Mouse (Mus musculus) heart, embryonic 11.5 days (tissue): ENCODE measurements around the gene Wfdc8. TPM values are rescaled to one million over a fixed set of nuclear protein-coding genes. Genes with fewer than 3 reads are reported as not detected.
"Not testable (repeated sequence)": the region's sequence is repeated elsewhere in the genome, so short reads cannot be mapped to it uniquely, and the experiment has no call there.

Experiments
- ATAC-seq: fragments of 200-750 bp; cut with Nextera tagmentation; replicated peaks from 2 replicates; pipeline ENCODE4 v1.8.0; 2017; ENCODE audit warnings: moderate library complexity; ENCODE audit not compliant: insufficient number of reproducible peaks, low FRiP score, low TSS enrichment
- H3K27ac ChIP-seq: fragments of 300-500 bp; sonication (generic); 2 replicates; pipeline ENCODE4 v1.5.1; 2014; ENCODE audit warnings: mild to moderate bottlenecking, low read depth, low read length
- H3K27me3 ChIP-seq: fragments of 300-500 bp; sonication (generic); 2 replicates; pipeline ENCODE4 v1.6.1; 2014; ENCODE audit warnings: mild to moderate bottlenecking, low read length, mixed read lengths; ENCODE audit not compliant: control insufficient read depth, insufficient read depth
- H3K36me3 ChIP-seq: fragments of 300-500 bp; sonication (generic); 2 replicates; pipeline ENCODE4 v1.6.1; 2014; ENCODE audit warnings: mild to moderate bottlenecking, low read length, moderate library complexity, mixed read lengths; ENCODE audit not compliant: control insufficient read depth, insufficient read depth
- H3K4me1 ChIP-seq: fragments of 300-500 bp; sonication (generic); 2 replicates; pipeline ENCODE4 v1.6.1; 2014; ENCODE audit warnings: low read length; ENCODE audit not compliant: control insufficient read depth, insufficient read depth
- H3K4me2 ChIP-seq: fragments of 300-500 bp; sonication (generic); 2 replicates; pipeline ENCODE4 v1.6.1; 2014; ENCODE audit warnings: mild to moderate bottlenecking, moderate library complexity
- H3K4me3 ChIP-seq: fragments of 300-500 bp; sonication (generic); 2 replicates; pipeline ENCODE4 v1.5.1; 2014; ENCODE audit warnings: low read depth, low read length
- H3K9ac ChIP-seq: fragments of 300-500 bp; sonication (generic); 2 replicates; pipeline ENCODE4 v1.6.1; 2014; ENCODE audit warnings: mild to moderate bottlenecking, low read depth, low read length, moderate library complexity
- H3K9me3 ChIP-seq: fragments of 300-500 bp; sonication (generic); replicated peaks from 2 replicates; pipeline ENCODE4 v1.6.1; 2016; ENCODE audit warnings: low read length; ENCODE audit not compliant: control insufficient read depth
- WGBS: fragments of 180-500 bp; shearing (Covaris S2); extraction: QIAGEN DNeasy Blood & Tissue Kit; methylation state at CpG from one replicate; pipeline ENCODE4 v1.1.7; 2014; ENCODE audit not compliant: insufficient replicate concordance; 5-methylcytosine and 5-hydroxymethylcytosine counted together
- polyA plus RNA-seq: library from polyadenylated mRNA; unstranded; fragments of >200 nt; fragmentation: Nextera tagmentation; extraction: Ambion mirVana; gene quantifications from 2 replicates; pipeline ENCODE4 v1.2.1, GENCODE M21; 2014

Wfdc8 gene
- not detected in 2 replicates for polyA plus RNA-seq

DNA sequence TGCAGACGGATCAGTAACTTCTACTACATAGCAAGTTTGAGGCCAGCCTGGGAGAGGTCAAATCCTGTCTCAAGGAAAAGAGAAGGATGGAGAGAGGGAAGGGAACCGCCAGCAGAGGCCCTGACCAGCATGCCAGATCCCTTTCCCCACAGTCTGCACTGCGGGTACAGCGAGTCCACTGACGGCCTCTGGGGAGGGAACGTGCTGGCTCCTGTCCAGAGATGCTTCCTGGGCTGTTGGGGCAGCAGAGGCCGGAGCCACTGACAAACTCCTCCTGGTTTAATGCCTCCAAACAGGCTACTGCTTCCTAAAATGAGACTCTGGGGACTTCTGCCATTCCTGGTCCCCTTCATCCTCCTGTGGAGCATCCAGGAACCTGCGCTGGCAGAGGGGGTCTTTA lies at the start of gene Wfdc8, which contains the start of gene Wfdc6b:
Gene Wfdc8 (minus strand): TSS at position 156 of the 400 bp plus-strand sequence.
Gene Wfdc6b (plus strand): TSS at position 52 of the 400 bp plus-strand sequence.
- not testable (repeated sequence) for H3K4me2 ChIP-seq, H3K27ac ChIP-seq, H3K4me3 ChIP-seq, H3K27me3 ChIP-seq, H3K9ac ChIP-seq, H3K4me1 ChIP-seq, H3K9me3 ChIP-seq, ATAC-seq, H3K36me3 ChIP-seq
- WGBS, result 60% methylated on average over 8 of the region's 8 CpGs

DNA sequence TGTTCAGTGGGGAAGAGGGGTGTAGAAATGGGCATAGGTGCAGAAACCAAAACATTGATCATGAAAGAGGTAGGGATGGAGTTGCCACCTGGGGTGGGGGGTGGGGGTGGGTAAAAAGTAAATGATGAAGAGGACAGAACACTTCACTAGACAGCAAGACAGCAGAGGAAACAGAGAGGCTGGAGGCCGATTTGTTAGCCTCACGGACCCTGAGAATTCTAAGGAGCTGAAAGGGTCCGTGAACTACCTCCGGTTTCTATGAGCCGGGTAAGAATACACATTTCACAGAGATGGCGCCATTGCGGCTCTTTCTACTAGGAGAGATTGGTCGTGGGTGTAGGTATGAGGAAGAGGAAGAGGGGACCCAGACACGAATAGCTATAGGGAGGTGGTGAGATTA lies 43.1 kb upstream of the Wfdc8 start, which contains the start of gene Wfdc9:
Gene Wfdc9 (minus strand): TSS at position 101 of the 400 bp plus-strand sequence.
- Histone ChIP-seq H3K9me3 (no peaks in the 10 kb centered on the region), H3K27ac (no peak within 1 kb of the TSS), H3K9ac (no peak within 1 kb of the TSS), H3K4me2 (no peak within 1 kb of the TSS), H3K4me3 (no peak within 1 kb of the TSS), H3K27me3 (0 out of 2 replicates have a peak, but pooled peaks cover 6% of the 10 kb centered on the region), H3K36me3 (no peaks in the 10 kb centered on the region), H3K4me1 (no peaks in the 10 kb centered on the region)
- 70% methylated on average over 9 of the region's 9 CpGs for WGBS
- ATAC-seq, result no peak

GRCm38 (mm10) chr2:164655858-164656257 lies 42.4 kb upstream of the Wfdc8 start, which contains the start of gene Wfdc10:
TSS of gene Wfdc10 (plus strand) at chr2:164656046.
- no peaks in the 10 kb centered on the region for H3K9me3 ChIP-seq
- H3K36me3 ChIP-seq, result no peaks in the 10 kb centered on the region
- H3K4me3 ChIP-seq, result no peak within 1 kb of the TSS
- 13% methylated on average over 11 of the region's 11 CpGs for WGBS
- H3K27me3 ChIP-seq, result 0 out of 2 replicates have a peak, but pooled peaks cover 6% of the 10 kb centered on the region
- no peaks in the 10 kb centered on the region for H3K4me1 ChIP-seq
- H3K27ac ChIP-seq, result no peak within 1 kb of the TSS
- no peak for ATAC-seq
- no peak within 1 kb of the TSS for H3K9ac ChIP-seq
- H3K4me2 ChIP-seq, result no peak within 1 kb of the TSS

DNA sequence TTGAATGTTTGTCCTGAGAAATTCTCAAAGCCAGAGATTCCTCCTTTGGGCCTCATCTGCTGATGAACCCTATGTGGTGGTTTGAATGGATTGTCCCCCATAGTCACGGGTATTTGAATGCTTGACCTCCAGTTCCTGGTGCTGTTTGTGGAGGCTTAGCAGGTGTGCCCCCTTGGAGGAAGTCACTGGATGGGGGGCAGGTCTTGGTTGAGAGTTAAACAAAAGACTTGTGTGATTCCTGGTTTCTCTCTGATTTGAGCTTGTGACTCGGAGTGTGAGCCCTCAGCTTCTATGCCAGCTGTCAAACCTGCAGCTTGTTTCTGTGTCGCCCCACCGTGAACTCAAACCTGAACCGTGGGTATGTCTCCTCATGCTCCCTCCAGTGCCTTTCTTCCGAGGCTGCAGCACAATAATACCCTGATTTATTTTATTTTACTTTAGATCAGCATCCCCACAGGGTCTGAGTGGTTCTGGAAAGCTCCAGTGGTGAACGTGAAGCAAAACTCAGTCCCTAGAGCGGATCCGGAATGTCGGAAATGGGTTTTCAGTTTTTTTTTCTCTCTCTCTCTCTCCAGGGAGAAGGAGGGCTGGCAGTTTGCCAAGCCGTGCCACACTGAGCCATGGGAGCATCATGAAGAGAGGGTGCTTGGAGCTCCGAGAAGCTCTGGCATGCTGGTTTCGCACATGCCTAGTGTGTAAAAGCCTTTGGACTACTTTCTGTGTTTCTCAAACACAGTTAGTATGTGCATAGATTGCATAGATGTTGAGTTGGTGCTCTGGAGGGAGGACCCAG lies 28.7 kb upstream of the Wfdc8 start:
- H3K9ac ChIP-seq, result no peak overlapping the region
- 80% methylated on average over 13 of the region's 13 CpGs for WGBS
- no peak overlapping the region for H3K4me2 ChIP-seq
- H3K4me1 ChIP-seq, result no peaks in the 10 kb centered on the region
- H3K36me3 ChIP-seq, result no peaks in the 10 kb centered on the region
- no peak overlapping the region for H3K27ac ChIP-seq
- H3K4me3 ChIP-seq, result no peak overlapping the region
- ATAC-seq, result no peak
- no peaks in the 10 kb centered on the region for H3K9me3 ChIP-seq
- H3K27me3 ChIP-seq, result no peaks in the 10 kb centered on the region

- Histone ChIP-seq H3K4me2 (no peak overlapping the region), H3K9ac (no peak overlapping the region), H3K27me3 (no peaks in the 10 kb centered on the region), H3K4me3 (no peak overlapping the region), H3K9me3 (no peaks in the 10 kb centered on the region), H3K36me3 (no peaks in the 10 kb centered on the region), H3K4me1 (no peaks in the 10 kb centered on the region), H3K27ac (no peak overlapping the region)
- WGBS, result 58% methylated on average over 7 of the region's 7 CpGs
- no peak for ATAC-seq
Observed at GRCm38 (mm10) chr2:164641129-164641528, 27.7 kb upstream of the Wfdc8 start.

DNA sequence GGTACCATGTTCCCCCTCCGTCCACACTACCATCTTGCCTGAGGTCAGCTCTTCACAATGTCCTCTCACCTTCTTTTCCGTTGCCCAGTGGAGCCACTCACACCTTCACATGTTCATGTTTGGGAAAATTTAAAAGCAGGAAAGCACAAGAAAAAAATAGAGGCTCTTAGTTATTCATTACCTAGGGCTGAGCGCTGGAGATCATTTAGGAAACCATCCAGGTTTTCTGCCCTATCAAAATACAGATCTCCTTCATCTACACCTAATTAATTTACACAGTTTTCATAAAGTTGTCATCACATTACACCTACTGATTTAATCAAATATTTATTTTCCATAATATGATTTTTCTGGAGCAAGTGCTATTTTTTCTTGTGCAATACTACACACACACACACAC lies 25.3 kb upstream of the Wfdc8 start, which contains the start of gene Wfdc16:
Gene Wfdc16 (minus strand): TSS at position 101 of the 400 bp plus-strand sequence.
- no peaks in the 10 kb centered on the region for H3K36me3 ChIP-seq
- H3K27me3 ChIP-seq, result no peaks in the 10 kb centered on the region
- no peak within 1 kb of the TSS for H3K4me2 ChIP-seq
- 77% methylated on average over 3 of the region's 3 CpGs for WGBS
- no peak for ATAC-seq
- H3K4me1 ChIP-seq, result no peaks in the 10 kb centered on the region
- no peak within 1 kb of the TSS for H3K4me3 ChIP-seq
- no peak within 1 kb of the TSS for H3K27ac ChIP-seq
- H3K9me3 ChIP-seq, result no peaks in the 10 kb centered on the region
- no peak within 1 kb of the TSS for H3K9ac ChIP-seq

DNA sequence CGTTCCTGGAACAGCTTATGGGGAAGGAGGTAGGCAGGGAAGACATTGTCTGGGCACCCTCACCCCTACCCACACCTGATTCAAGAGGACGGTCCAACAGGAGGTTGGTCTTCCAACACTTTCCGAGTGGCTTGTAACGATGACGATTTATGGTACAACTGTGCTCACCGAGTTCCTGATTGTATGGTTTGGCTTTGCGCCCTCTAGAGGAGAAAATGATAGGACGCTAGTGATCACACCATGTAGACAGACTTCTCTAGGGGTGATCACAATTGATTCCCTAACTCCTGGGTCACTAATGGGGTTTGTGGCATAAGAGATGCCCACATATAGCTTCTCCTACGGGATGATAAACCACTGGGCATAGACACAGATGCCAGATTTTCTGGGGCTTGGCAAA lies 21.8 kb upstream of the Wfdc8 start:
- H3K27me3 ChIP-seq, result no peaks in the 10 kb centered on the region
- no peak overlapping the region for H3K4me2 ChIP-seq
- WGBS, result 72% methylated on average over 9 of the region's 9 CpGs
- H3K9me3 ChIP-seq, result no peaks in the 10 kb centered on the region
- no peak overlapping the region for H3K4me3 ChIP-seq
- H3K9ac ChIP-seq, result no peak overlapping the region
- no peak for ATAC-seq
- no peak overlapping the region for H3K27ac ChIP-seq
- H3K36me3 ChIP-seq, result no peaks in the 10 kb centered on the region
- H3K4me1 ChIP-seq, result no peaks in the 10 kb centered on the region

GRCm38 (mm10) chr2:164621775-164622174 lies 8.3 kb upstream of the Wfdc8 start:
- 75% methylated on average over 4 of the region's 4 CpGs for WGBS
- no peak overlapping the region for H3K4me3 ChIP-seq
- no peak overlapping the region for H3K27ac ChIP-seq
- H3K9me3 ChIP-seq, result no peaks in the 10 kb centered on the region
- ATAC-seq, result no peak
- H3K36me3 ChIP-seq, result no peaks in the 10 kb centered on the region
- no peaks in the 10 kb centered on the region for H3K4me1 ChIP-seq
- no peaks in the 10 kb centered on the region for H3K27me3 ChIP-seq
- no peak overlapping the region for H3K4me2 ChIP-seq
- no peak overlapping the region for H3K9ac ChIP-seq
